Mouse (Mus musculus) urinary bladder, adult 2 months (tissue): ENCODE measurements around the gene Pcnx4. TPM values are rescaled to one million over a fixed set of nuclear protein-coding genes. Genes with fewer than 3 reads are reported as not detected.

Source experiments
- DNase-seq: peaks from one replicate; pipeline ENCODE4 v3.0.0; 2022; ENCODE audit warnings: low spot score
- polyA plus RNA-seq: library from polyadenylated mRNA; depleted of rRNA; stranded (reverse); fragments of >200 nt; gene quantifications from 2 replicates; pipeline ENCODE4 v1.2.3, GENCODE M21; 2012; rRNA removed

Gene Pcnx4
- 7.9 and 9.0 TPM in 2 replicates for polyA plus RNA-seq

GRCm38 (mm10) chr12:72536021-72536597 is at the start of gene Pcnx4:
TSS of gene Pcnx4 (plus strand) at chr12:72536383.
- DNase-seq, result peak; percentile 95

- no peak for DNase-seq
Measured at GRCm38 (mm10) chr12:72487498-72487897, 48.7 kb upstream of the Pcnx4 start.

- no peak for DNase-seq
Measured at GRCm38 (mm10) chr12:72489995-72490394, 46.2 kb upstream of the Pcnx4 start.

GRCm38 (mm10) chr12:72491063-72491719 is 45.0 kb upstream of the Pcnx4 start:
- DNase-seq, result no peak

- no peak for DNase-seq
Measured at GRCm38 (mm10) chr12:72496866-72497600, 39.1 kb upstream of the Pcnx4 start.

GRCm38 (mm10) chr12:72509606-72510005 is 26.6 kb upstream of the Pcnx4 start:
- DNase-seq, result no peak

GRCm38 (mm10) chr12:72515446-72515845 is 20.7 kb upstream of the Pcnx4 start:
- no peak for DNase-seq

- no peak for DNase-seq
Measured at GRCm38 (mm10) chr12:72518114-72518728, 18.0 kb upstream of the Pcnx4 start.

- DNase-seq, result no peak
Measured at GRCm38 (mm10) chr12:72519352-72519751, 16.8 kb upstream of the Pcnx4 start.

- no peak for DNase-seq
Measured at GRCm38 (mm10) chr12:72519855-72520254, 16.3 kb upstream of the Pcnx4 start.

- peak; percentile 35 for DNase-seq
Measured at GRCm38 (mm10) chr12:72520645-72521044, 15.5 kb upstream of the Pcnx4 start.

GRCm38 (mm10) chr12:72525588-72525987 is 10.6 kb upstream of the Pcnx4 start:
- DNase-seq, result no peak

GRCm38 (mm10) chr12:72532303-72532702 is 3.9 kb upstream of the Pcnx4 start:
- no peak for DNase-seq

- no peak for DNase-seq
Measured at GRCm38 (mm10) chr12:72533986-72534385, 2.2 kb upstream of the Pcnx4 start.

GRCm38 (mm10) chr12:72535599-72535998 is 584 bp upstream of the Pcnx4 start:
- DNase-seq, result no peak

- no peak for DNase-seq
Measured at GRCm38 (mm10) chr12:72538571-72538970, 2.4 kb downstream of the Pcnx4 start.

GRCm38 (mm10) chr12:72554347-72554746 is 18.2 kb downstream of the Pcnx4 start:
- DNase-seq, result no peak

- no peak for DNase-seq
Measured at GRCm38 (mm10) chr12:72564281-72564795, 28.2 kb downstream of the Pcnx4 start.

GRCm38 (mm10) chr12:72582021-72582420 is 45.8 kb downstream of the Pcnx4 start:
- no peak for DNase-seq

GRCm38 (mm10) chr12:72583099-72583498 is 46.9 kb downstream of the Pcnx4 start:
- DNase-seq, result no peak

- no peak for DNase-seq
Measured at GRCm38 (mm10) chr12:72585339-72585738, 49.2 kb downstream of the Pcnx4 start.

GRCm38 (mm10) chr12:72592991-72593390 is 56.8 kb downstream of the Pcnx4 start:
- DNase-seq, result no peak
